Mouse (Mus musculus): ENCODE measurements around the gene Xrn2.

DNA sequence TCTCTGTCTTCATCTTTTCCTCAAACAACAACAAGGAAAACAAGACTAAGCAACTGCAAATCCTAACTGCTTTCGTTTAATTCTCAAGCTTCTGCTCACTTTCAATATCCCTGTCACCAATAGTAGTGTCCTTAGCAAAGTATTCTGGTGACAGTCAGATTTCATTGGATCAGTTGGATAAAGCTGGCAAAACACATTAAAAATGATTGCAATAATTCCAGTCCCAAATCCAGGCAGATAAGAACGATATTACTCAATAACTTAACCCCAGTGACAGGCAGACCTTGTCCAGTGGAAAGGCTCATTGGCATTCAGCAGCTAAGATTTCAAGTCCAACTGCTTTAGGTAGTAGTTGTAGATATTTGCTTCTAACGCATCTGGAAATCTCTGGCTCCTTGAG, 37.8 kb upstream of the Xrn2 start:
- TF ChIP-seq CTCF (IDR thresholded peaks at IDR 0.05; ENCODE audit: extremely low read depth, insufficient read depth, insufficient read length, insufficient replicate concordance) (no peak), POLR2A (IDR thresholded peaks at IDR 0.05; ENCODE audit: low read depth, low read length) (no peak)
